Mouse (Mus musculus): ENCODE measurements around the gene Hhip. TPM values are rescaled to one million over a fixed set of nuclear protein-coding genes. Genes with fewer than 3 reads are reported as not detected.

Gene Hhip
- polyA plus RNA-seq, 1 experiment: 4.6 TPM

GRCm38 (mm10) chr8:79984946-79985345 is 72.9 kb downstream of the Hhip start:
- DNase-seq: no peak
- WGBS: 35% methylated on average over 2 of the region's 2 CpGs
- Histone ChIP-seq H3K4me3 (replicated peaks; ENCODE audit: insufficient read depth, low read depth, low read length) (no peak overlapping the region), H3K27me3 (ENCODE audit: control insufficient read depth, insufficient read depth, low read length) (no peaks in the 10 kb centered on the region), H3K4me1 (ENCODE audit: control insufficient read depth, insufficient read depth, low read length) (no peaks in the 10 kb centered on the region), H3K27ac (ENCODE audit: insufficient read depth, low read length) (no peak overlapping the region)
- no peak for TF ChIP-seq POLR2A (IDR thresholded peaks at IDR 0.05; ENCODE audit: borderline replicate concordance, insufficient read depth, low read length)
- no peak for TF ChIP-seq CTCF (IDR thresholded peaks at IDR 0.05; ENCODE audit: borderline replicate concordance, insufficient read depth, low read depth, low read length)

GRCm38 (mm10) chr8:79982144-79982543 is 75.7 kb downstream of the Hhip start:
- Histone ChIP-seq H3K27ac (ENCODE audit: insufficient read depth, low read length) (no peak overlapping the region), H3K27me3 (ENCODE audit: control insufficient read depth, insufficient read depth, low read length) (no peaks in the 10 kb centered on the region), H3K4me1 (ENCODE audit: control insufficient read depth, insufficient read depth, low read length) (no peaks in the 10 kb centered on the region), H3K4me3 (replicated peaks; ENCODE audit: insufficient read depth, low read depth, low read length) (no peak overlapping the region)
- no peak for TF ChIP-seq CTCF (IDR thresholded peaks at IDR 0.05; ENCODE audit: borderline replicate concordance, insufficient read depth, low read depth, low read length)
- TF ChIP-seq POLR2A (IDR thresholded peaks at IDR 0.05; ENCODE audit: borderline replicate concordance, insufficient read depth, low read length): no peak
- no peak for DNase-seq
- WGBS: 46% methylated on average over 4 of the region's 4 CpGs

- Histone ChIP-seq H3K27ac (ENCODE audit: insufficient read depth, low read length) (no peak overlapping the region), H3K27me3 (ENCODE audit: control insufficient read depth, insufficient read depth, low read length) (no peaks in the 10 kb centered on the region), H3K4me3 (replicated peaks; ENCODE audit: insufficient read depth, low read depth, low read length) (no peak overlapping the region), H3K4me1 (ENCODE audit: control insufficient read depth, insufficient read depth, low read length) (no peaks in the 10 kb centered on the region)
- no peak for TF ChIP-seq CTCF (IDR thresholded peaks at IDR 0.05; ENCODE audit: borderline replicate concordance, insufficient read depth, low read depth, low read length)
- WGBS: 23% methylated on average over 6 of the region's 6 CpGs
- no peak for DNase-seq
Observed at GRCm38 (mm10) chr8:79966159-79966558, 91.6 kb downstream of the Hhip start.

GRCm38 (mm10) chr8:79952857-79953256 is 104.9 kb downstream of the Hhip start:
- 18% methylated on average over 3 of the region's 3 CpGs for WGBS
- DNase-seq: no peak
- TF ChIP-seq POLR2A (IDR thresholded peaks at IDR 0.05; ENCODE audit: borderline replicate concordance, insufficient read depth, low read length): no peak
- TF ChIP-seq CTCF (IDR thresholded peaks at IDR 0.05; ENCODE audit: borderline replicate concordance, insufficient read depth, low read depth, low read length): no peak
- no peak overlapping the region for H3K4me3 ChIP-seq (replicated peaks; ENCODE audit: insufficient read depth, low read depth, low read length)
- no peaks in the 10 kb centered on the region for H3K27me3 ChIP-seq (ENCODE audit: control insufficient read depth, insufficient read depth, low read length)
- no peak overlapping the region for H3K27ac ChIP-seq (ENCODE audit: insufficient read depth, low read length)
- no peaks in the 10 kb centered on the region for H3K4me1 ChIP-seq (ENCODE audit: control insufficient read depth, insufficient read depth, low read length)

- no peak for TF ChIP-seq CTCF (IDR thresholded peaks at IDR 0.05; ENCODE audit: borderline replicate concordance, insufficient read depth, low read depth, low read length)
- no peak for TF ChIP-seq POLR2A (IDR thresholded peaks at IDR 0.05; ENCODE audit: borderline replicate concordance, insufficient read depth, low read length)
- no peaks in the 10 kb centered on the region for H3K27me3 ChIP-seq (ENCODE audit: control insufficient read depth, insufficient read depth, low read length)
- DNase-seq: no peak
- no peak overlapping the region for H3K27ac ChIP-seq (ENCODE audit: insufficient read depth, low read length)
- no peaks in the 10 kb centered on the region for H3K4me1 ChIP-seq (ENCODE audit: control insufficient read depth, insufficient read depth, low read length)
- H3K4me3 ChIP-seq (replicated peaks; ENCODE audit: insufficient read depth, low read depth, low read length): no peak overlapping the region
- WGBS: 87% methylated on average over 3 of the region's 3 CpGs
Observed at GRCm38 (mm10) chr8:79950376-79950775, 107.4 kb downstream of the Hhip start.

- H3K27ac ChIP-seq (ENCODE audit: insufficient read depth, low read length): no peak overlapping the region
- H3K4me1 ChIP-seq (ENCODE audit: control insufficient read depth, insufficient read depth, low read length): no peaks in the 10 kb centered on the region
- no peak for DNase-seq
- no peak for TF ChIP-seq POLR2A (IDR thresholded peaks at IDR 0.05; ENCODE audit: borderline replicate concordance, insufficient read depth, low read length)
- TF ChIP-seq CTCF (IDR thresholded peaks at IDR 0.05; ENCODE audit: borderline replicate concordance, insufficient read depth, low read depth, low read length): no peak
- 84% methylated on average over 9 of the region's 9 CpGs for WGBS
- no peak overlapping the region for H3K4me3 ChIP-seq (replicated peaks; ENCODE audit: insufficient read depth, low read depth, low read length)
- H3K27me3 ChIP-seq (ENCODE audit: control insufficient read depth, insufficient read depth, low read length): no peaks in the 10 kb centered on the region
Observed at GRCm38 (mm10) chr8:79945501-79946076, 112.2 kb downstream of the Hhip start.

- Histone ChIP-seq H3K27ac (ENCODE audit: insufficient read depth, low read length) (no peak overlapping the region), H3K4me3 (replicated peaks; ENCODE audit: insufficient read depth, low read depth, low read length) (no peak overlapping the region), H3K4me1 (ENCODE audit: control insufficient read depth, insufficient read depth, low read length) (no peaks in the 10 kb centered on the region), H3K27me3 (ENCODE audit: control insufficient read depth, insufficient read depth, low read length) (no peaks in the 10 kb centered on the region)
- DNase-seq: no peak
- 67% methylated on average over 5 of the region's 5 CpGs for WGBS
- TF ChIP-seq POLR2A (IDR thresholded peaks at IDR 0.05; ENCODE audit: borderline replicate concordance, insufficient read depth, low read length): no peak
- no peak for TF ChIP-seq CTCF (IDR thresholded peaks at IDR 0.05; ENCODE audit: borderline replicate concordance, insufficient read depth, low read depth, low read length)
Observed at GRCm38 (mm10) chr8:79941070-79941469, 116.7 kb downstream of the Hhip start.

- 63% methylated on average over 9 of the region's 9 CpGs for WGBS
- no peak for DNase-seq
- no peak overlapping the region for H3K4me3 ChIP-seq (replicated peaks; ENCODE audit: insufficient read depth, low read depth, low read length)
- H3K27ac ChIP-seq (ENCODE audit: insufficient read depth, low read length): no peak overlapping the region
- TF ChIP-seq POLR2A (IDR thresholded peaks at IDR 0.05; ENCODE audit: borderline replicate concordance, insufficient read depth, low read length) (no peak), CTCF (IDR thresholded peaks at IDR 0.05; ENCODE audit: borderline replicate concordance, insufficient read depth, low read depth, low read length) (no peak)
- no peaks in the 10 kb centered on the region for H3K4me1 ChIP-seq (ENCODE audit: control insufficient read depth, insufficient read depth, low read length)
- H3K27me3 ChIP-seq (ENCODE audit: control insufficient read depth, insufficient read depth, low read length): no peaks in the 10 kb centered on the region
Observed at GRCm38 (mm10) chr8:79936856-79937445, 120.9 kb downstream of the Hhip start.

All from cerebellum, adult 2 months (tissue).